Mouse (Mus musculus): Measurements from ENCODE around the gene Gvin1. TPM values are rescaled to one million over a fixed set of nuclear protein-coding genes. Genes with fewer than 3 reads are reported as not detected.
"Not testable (repeated sequence)": the region's sequence is repeated elsewhere in the genome, so short reads cannot be mapped to it uniquely, and the experiment has no call there.

Gvin1 gene
- polyA plus RNA-seq, 1 experiment from 2014 or later: not detected

DNA sequence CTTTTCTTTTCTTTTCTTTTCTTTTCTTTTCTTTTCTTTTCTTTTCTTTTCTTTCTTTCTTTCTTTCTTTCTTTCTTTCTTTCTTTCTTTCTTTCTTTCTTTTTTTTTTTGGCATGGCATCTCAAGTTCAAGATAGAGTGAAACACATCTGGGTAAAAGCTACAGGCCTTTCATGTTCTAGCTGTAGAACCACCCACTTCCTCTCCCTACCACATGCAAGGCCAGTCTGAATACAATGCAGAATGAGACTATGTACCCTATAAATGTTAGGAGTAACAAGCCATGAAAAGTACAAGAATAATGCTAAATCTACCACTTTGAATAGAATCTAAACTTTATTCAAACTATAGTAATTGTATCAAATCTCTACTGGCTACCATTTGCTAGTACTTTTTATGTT, 38.1 kb downstream of the Gvin1 start:
- H3K9ac ChIP-seq; H3K4me3 ChIP-seq; H3K27me3 ChIP-seq (replicated peaks); H3K4me1 ChIP-seq; H3K36me3 ChIP-seq (replicated peaks); H3K27ac ChIP-seq; H3K4me2 ChIP-seq; ATAC-seq (replicated peaks); H3K9me3 ChIP-seq: not testable (repeated sequence)

DNA sequence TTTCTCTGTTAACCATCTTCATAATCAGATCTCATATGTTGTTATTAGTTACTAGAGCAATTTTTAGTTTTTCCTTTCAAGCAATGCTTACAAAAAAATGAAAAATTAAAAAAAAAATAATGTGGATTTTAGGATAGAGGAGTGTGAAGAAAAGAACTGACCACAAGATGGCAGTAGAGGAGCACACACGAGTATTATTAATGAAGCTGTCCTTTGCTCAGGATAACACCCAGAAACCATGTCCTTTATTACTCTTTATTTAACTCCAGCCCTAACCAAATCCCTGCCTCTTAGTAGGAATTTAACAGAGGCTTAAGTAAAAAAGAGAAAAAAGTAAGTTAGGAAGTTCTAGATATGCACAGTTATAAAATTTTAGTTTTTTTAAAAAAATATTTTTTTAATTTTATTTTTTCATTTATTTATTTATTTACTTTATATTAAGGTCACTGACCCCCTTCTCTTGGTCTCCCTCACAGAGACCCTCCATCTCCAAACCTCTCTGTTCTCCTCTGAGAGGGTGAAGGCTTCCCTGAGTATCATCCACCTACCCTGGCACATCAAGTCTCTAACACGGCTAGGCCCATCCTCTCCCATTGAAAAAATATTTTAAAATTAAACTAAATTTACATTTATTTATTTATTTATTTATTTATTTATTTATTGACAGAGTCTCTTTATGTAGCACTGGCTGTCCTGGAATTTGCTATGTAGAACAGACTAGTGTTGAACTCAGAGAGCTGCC, 69.9 kb downstream of the Gvin1 start:
- ATAC-seq (replicated peaks): peak; percentile 84
- not testable (repeated sequence) for H3K27me3 ChIP-seq (replicated peaks); H3K4me1 ChIP-seq; H3K9ac ChIP-seq; H3K4me2 ChIP-seq; H3K36me3 ChIP-seq (replicated peaks); H3K27ac ChIP-seq; H3K9me3 ChIP-seq; H3K4me3 ChIP-seq
- 100% methylated on average over 1 of the region's 2 CpGs for WGBS

DNA sequence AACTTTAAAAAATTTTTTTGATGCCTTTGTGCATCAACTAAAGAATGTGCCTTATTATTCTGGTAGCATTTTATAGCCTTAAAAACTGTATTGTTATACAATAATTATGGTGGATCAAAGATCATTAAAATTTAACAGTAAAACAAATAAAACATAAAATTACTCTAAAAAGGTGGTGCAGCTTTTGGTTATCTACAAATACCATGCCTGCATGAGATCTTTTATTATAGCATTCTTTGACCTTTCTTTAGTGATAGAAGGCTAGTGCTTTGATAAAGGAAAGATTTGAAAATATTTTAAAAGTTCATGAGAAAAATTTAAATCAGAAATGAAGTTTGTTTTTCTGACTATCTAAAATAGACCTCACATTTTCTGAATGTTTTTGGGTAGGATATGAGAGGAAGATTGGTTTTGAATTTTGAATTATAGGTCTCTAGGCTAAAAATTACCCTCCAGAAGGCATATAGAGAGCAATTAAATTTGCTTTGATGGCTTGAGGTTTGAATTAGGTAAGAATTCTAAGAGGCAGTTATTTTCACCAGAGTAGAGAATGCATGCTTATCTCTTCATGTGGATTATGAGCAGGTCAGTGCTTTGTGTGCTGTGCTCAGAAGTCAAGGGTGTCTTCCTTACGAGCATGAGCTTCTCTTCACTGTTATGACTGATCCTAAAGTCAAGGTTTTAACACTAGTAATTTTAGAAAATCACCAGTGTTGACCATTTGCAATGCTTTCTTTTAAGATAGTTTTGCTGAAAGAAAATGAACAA, 73.8 kb downstream of the Gvin1 start:
- not testable (repeated sequence) for H3K9me3 ChIP-seq; H3K27me3 ChIP-seq (replicated peaks); ATAC-seq (replicated peaks); H3K9ac ChIP-seq; H3K4me2 ChIP-seq; H3K27ac ChIP-seq; H3K4me1 ChIP-seq; H3K4me3 ChIP-seq; H3K36me3 ChIP-seq (replicated peaks)
- no CpG with 5 or more reads among the region's 1 CpGs for WGBS

DNA sequence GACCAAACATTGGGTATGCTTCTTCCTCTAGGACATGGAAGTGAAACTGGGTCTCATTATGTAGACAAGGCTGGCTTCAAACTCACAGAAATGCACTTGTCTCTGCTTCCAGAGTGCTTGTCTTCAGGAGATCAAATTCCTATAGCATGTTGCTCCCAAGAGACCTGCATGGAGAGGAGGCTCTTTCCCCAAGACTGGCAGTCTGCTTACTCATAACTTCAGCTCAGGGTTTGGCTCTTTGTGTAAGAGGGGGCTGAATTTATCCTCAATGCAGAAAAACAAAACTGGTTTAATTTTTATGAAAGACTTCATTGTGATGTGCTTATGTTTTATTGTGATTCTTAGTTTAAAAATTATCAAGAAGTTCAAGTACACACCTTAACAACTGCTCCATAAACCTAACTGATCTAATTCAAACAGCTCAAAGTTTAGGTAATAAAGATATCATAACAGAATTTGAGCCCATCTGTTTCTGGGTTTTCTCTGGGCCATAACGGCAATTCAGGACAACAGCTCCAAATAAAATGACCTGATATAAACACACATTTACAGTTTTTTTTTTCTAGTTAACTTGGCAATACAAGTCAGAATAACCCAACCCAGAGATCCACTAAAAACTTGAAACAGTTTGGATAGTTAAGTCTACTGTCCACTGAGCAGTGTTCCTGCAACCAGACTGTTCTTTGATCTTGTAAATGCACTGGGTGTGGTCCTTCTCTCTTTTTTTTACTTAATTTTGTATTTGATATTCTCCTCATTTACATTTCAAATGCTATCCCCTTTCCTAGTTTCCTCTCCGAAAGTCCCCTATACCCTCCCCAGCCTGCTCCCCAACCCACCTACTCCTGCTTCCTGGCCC, 97.8 kb downstream of the Gvin1 start:
- not testable (repeated sequence) for H3K4me2 ChIP-seq; H3K9ac ChIP-seq; H3K36me3 ChIP-seq (replicated peaks); H3K4me3 ChIP-seq; H3K27me3 ChIP-seq (replicated peaks); H3K27ac ChIP-seq; ATAC-seq (replicated peaks); H3K9me3 ChIP-seq; H3K4me1 ChIP-seq
- no CpG with 5 or more reads among the region's 2 CpGs for WGBS

Data from midbrain, embryonic 15.5 days (tissue).